Mouse (Mus musculus) thymus, postnatal 36 days (tissue): Measurements from ENCODE around the gene Naxd.
"Not testable (repeated sequence)": the region's sequence is repeated elsewhere in the genome, so short reads cannot be mapped to it uniquely, and the experiment has no call there.

Experiments used
- DNase-seq, 2 experiments: peaks; one replicate each; pipeline ENCODE4 v3.0.0; 2022; ENCODE audit warnings: mixed read lengths in 2 of 2

Gene Naxd

DNA sequence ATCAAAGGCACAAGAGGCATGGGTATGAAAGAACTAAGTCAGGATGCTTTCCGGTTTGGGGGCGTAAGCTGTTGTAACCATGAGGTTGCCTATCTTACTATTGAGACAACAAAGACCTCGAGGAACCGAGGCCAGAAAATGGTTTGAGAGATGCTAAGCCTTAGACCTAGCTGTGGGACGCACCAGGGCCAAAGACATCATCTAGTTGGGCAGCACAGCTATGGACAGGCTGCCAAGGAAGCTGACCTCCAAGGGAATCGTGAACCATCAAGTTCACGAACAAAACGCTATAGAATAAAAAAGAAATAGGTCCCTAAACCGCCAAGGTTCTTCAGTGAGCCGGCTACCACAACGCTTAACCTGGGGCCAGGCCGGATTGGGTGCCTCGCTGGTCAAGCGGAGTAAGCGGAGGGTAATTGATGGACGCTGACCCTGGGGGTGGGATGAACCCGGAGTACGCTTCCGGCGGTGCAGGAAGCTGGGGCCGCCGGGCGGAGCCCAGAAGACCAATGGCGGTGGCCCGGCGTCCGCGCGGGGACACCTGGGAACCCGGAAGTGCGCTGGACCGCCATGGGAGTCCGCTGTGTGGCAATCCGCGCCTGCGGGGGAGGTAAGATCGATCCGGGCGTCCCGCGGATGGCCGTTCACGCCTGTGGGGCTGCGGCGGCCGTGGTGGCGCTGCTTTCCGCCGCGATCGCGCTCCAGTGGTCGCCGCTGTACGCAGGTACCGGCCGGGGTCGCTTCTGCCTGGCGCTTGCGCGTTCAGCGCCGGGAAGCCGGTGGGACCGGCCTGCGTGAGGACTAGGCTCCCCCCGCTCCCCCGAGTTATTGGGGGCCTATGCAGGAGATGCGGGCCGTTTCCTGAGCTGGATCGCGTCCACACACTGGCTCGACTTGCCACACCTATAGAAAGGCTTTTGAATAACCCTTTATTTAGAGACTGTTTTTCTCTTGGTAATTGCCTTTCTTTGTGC, at the start of gene Naxd:
TSS of gene Naxd (plus strand) at position 490 of the 974 bp plus-strand sequence.
- DNase-seq = peak; percentile 85 to 90

GRCm38 (mm10) chr8:11447910-11448570, 49.3 kb upstream of the Naxd start:
- DNase-seq = no peak

- no peak for DNase-seq
These were observed 46.9 kb upstream of the Naxd start for GRCm38 (mm10) chr8:11450184-11451113.

DNA sequence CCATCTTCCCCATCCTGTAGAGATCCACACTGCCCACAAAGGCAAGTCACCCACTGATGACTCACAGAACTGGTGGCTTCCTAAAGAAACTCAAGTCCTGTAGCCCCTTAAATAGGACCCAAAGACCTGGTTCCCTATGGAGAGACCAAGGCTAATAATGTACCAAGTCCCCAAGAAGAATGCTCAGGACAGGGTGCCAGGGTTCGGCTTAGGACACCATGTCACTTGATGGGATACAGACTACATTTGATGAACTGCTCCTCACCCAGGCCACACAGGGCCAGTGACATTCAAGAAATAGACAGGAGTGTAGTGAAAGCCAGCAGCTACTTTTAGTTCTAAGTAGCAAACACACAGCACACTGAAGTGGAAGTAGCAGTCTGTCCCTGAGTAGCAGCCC, 45.2 kb upstream of the Naxd start:
- no peak for DNase-seq

- no peak for DNase-seq
These were observed 44.7 kb upstream of the Naxd start for GRCm38 (mm10) chr8:11452559-11452958.

DNA sequence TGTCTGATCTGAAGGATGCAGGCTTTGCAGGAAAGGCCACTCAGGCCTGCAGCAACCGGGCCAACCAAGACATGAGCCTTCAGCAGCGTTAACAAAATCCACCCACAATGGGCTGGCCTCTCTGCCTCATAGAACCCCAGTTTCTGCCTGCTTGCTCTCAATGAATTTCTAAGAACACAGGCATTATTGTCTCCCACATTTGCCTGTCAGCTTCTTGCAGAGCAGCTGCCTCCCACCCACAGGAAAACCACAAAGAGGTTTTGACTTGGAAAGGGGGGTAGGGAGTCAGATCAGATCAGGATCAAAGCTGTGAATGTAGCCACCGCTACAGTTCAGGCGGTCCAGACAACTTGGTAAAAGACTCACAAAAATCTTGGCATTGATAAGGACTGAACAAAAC, 44.3 kb upstream of the Naxd start:
- DNase-seq = no peak

- DNase-seq = no peak
These were observed 43.1 kb upstream of the Naxd start for GRCm38 (mm10) chr8:11454228-11454627.

DNA sequence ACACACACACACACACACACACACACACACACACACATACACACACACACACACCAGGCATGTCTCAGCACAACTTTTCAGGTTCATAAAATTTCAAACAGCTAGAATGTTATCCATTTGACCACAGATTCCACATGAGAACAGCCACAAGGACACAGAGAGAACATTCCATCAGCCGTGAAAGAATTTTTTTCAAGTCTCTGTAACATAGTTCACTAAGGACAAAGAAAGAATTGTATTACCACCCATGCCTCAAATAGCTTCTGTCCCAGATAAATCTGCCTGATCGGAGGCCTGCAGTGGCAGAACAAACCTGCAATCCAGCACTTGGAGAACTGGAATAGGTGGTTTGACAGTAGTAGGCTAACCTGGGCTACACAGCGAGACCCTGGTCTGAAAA, 40.0 kb upstream of the Naxd start:
- no peak for DNase-seq

DNA sequence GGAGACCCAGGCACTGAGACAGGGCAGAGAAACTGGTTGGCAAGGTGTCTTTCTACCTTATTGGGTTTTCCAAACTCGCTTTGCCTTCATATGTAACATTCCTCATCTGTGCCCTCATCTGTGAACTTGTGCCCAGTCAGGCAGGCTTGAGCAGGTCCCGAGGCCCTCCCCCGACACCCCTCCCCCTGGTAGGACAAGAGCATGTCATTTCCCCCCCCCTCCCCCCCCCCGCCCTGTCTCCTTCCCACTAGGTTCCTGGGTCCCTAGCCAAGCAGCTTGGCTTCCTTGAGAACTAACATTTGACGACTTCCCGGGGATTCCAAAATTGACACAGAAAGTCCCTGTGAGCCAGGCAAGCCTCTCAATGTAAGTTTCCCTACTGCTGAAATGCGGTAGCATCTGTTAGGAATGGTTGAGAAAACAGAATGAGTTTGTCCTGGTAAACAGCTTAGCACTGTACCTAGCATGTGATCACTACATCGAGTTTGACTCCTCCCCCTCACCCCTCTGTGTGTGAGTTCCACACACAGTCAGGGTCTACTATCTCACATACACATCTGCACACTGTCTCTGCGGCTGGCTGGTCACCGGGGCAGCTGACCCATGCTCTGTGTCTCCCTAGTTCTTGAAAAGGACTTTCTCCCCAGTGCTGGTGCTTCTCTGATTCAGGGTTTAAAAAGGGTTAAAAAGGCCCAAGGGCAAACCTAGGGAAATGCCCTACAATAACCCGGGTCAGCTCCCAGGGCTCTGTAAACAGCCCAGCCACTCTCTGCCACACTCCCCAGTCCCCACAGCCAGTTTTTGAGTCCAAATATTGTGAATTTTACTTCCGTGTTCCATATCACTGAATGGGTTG, 39.1 kb upstream of the Naxd start:
- no peak for DNase-seq

DNA sequence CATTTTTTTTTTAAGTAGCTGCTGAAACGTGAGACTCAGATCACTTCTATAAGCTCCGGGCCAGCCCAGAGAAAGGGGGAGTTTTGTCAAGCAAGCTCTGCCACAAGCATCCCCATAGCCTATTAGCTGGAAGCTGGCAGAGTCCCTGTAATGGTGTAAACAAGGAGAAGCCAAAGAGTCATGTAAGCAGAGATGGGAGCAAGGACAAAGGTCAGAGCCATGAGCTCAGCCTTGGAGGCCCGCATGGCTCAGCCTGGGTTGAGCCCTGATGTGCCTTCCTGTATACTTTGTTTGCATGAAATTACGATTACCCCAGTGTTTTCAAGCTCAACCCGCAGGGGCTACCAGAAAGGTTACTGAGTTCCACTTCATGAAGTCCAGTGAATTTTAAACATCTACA, 38.3 kb upstream of the Naxd start:
- no peak for DNase-seq

DNA sequence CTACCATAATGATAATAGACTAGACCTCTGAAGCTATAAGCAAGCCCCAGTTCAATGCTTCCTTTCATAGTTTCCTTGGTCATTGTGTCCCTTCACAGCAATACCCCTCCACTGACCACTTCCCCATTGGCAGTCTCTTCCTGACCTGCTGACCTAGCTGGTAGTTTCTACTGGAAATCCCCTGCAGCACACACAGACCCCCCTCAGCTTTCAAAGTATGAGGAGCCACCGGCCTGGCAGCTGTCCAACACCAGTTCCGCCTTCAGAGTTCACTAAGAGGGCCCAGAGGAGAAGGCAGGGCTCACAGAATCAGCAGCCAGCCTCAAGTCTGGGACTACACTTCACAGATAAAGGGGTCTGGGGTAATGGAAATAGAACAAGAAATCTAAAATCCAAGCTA, 36.4 kb upstream of the Naxd start:
- DNase-seq = no peak

DNA sequence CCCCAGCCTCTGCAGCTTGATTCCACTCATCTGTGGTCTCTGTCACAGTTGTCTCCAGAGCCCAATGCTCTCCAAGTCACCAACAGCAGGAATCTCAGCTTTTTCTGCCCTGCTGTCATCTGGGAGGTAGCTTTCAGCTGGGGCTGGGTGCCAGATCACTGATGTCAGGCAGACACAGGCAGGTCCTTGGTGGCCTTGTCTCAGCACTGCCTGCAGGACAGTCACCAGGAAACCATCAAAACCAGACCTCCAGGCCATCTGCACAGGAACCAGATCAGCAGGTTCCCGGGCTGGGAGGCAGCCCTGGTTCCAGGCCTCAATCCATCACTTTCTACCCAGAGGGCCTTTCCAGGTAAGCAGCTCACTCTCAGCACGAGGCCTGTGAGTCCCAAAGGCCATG, 35.5 kb upstream of the Naxd start:
- no peak for DNase-seq

DNA sequence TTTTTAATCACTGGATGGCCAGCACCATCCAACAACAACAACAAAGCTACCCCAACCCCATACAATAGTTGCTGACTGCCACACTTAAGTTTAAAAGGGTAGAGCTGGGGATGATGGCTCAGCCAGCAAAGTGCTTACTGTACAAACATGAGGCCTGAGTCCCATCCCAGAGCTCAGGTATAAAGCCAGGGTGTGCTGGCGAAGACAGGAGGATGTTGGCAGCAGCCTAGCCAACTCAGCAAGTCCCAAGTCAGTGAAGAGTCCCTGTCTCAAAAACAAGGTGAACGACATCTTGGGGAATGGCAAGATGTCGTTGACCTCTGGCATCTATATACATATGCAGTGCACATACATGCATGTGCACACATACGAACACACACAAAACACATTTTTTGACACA, 34.7 kb upstream of the Naxd start:
- no peak for DNase-seq

- no peak for DNase-seq
These were observed 33.8 kb upstream of the Naxd start for GRCm38 (mm10) chr8:11463541-11463888.

DNA sequence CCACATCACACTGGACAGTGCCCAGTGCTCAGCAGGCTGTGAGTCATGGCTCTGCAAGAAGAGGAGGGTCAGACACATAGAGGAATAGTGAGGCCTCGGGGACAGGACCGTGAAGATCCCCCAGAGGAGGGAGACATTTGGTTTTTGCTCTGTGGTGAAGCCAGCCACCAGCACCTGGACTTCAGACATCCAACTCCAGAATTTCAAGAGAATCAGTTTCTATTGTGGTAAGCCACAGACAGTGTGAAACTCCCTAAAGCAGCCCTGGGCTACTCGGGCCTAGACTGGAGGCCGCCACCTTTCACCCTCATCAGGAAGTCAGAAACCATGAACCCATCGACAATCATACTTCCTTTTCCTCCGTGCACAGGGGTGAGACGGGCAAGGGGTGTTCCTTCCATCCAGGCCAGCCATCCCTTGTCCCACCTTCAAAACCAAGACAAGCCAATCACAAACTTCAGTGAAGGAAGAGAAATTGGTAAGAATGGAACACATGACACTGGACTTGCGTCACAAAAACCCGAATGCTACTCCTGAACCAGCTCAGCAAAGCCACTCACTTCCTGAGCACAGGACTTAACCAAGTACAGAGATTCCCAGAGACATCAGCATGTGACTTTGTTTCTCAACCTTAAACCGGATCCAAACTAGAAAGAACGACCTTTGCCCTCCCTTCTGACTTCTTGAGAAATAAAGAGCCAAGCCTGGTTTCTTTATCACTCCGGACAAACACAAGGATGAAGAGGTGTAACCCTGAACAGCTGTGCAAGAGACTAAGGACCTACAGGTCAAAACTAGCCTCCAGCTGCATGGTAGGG, 33.2 kb upstream of the Naxd start:
- no peak for DNase-seq

DNA sequence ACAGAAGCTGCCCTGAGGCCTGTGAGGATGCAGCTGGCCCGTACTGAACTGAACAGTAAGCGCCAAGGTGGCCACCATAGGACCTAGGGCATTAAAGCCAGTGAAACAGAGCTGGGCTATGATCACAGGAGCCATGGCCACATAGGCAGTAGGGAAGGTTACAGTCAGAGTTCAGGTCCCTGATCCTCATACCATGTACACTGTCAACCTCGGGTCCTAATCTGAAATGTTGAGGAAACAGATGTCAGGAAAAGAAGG, 32.7 kb upstream of the Naxd start:
- DNase-seq = no peak

DNA sequence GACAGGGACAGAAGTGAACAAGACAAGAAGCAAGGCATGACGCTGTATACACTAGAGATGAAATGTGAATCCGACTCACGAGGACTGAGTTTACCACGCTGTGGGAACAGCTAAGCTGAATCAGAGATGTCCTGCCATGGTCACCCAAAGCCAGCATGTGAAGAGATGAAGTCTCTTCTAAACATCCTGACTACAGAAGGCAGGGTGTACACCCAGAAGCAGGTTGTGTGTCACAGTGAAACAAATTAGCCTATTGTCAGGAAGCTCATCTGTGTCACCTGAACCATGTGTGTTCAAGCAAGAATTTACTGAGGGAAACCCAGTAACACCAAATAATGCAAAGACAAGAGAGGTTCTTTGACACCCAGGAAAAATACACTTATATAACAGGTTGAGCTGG, 31.7 kb upstream of the Naxd start:
- DNase-seq = no peak

DNA sequence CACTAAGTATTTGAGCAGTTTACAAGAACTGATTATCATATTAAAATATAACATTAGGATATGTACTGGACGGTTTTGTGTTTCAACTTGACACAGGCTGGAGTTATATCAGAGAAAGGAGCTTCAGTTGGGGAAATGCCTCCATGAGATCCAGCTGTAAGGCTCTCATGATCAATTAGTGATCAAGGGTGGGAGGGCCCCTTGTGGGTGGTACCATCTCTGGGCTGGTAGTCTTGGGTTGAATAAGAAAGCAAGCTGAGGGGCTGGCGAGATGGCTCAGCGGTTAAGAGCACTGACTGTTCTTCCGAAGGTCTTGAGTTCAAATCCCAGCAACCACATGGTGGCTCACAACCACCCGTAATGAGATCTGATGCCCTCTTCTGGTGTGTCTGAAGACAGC, 30.8 kb upstream of the Naxd start:
- not testable (repeated sequence) for DNase-seq

GRCm38 (mm10) chr8:11469095-11469494, 28.2 kb upstream of the Naxd start:
- DNase-seq = peak; percentile 32

- DNase-seq = no peak
These were observed 26.6 kb upstream of the Naxd start for GRCm38 (mm10) chr8:11470694-11471093.

- DNase-seq = no peak
These were observed 26.0 kb upstream of the Naxd start for GRCm38 (mm10) chr8:11471309-11471708.

- DNase-seq = no peak
These were observed 24.2 kb upstream of the Naxd start for GRCm38 (mm10) chr8:11473072-11473471.
